Mouse (Mus musculus) brain, embryonic 14.5 days (tissue): ENCODE data around the gene Palm.

Experiments
- CTCF ChIP-seq: fragments of 200-500 bp; IDR thresholded peaks from 2 replicates; pipeline ENCODE4 v1.5.1; 2012; ENCODE audit warnings: inconsistent platforms, mild to moderate bottlenecking, moderate library complexity, borderline replicate concordance; ENCODE audit not compliant: insufficient read depth, insufficient read length; ENCODE audit errors: extremely low read depth
- POLR2A ChIP-seq: fragments of 200-500 bp; IDR thresholded peaks from 2 replicates; pipeline ENCODE4 v1.6.1; 2012; ENCODE audit warnings: mild to moderate bottlenecking, inconsistent platforms, borderline replicate concordance; ENCODE audit not compliant: poor library complexity, insufficient read depth, insufficient read length, severe bottlenecking; ENCODE audit errors: extremely low read depth

DNA sequence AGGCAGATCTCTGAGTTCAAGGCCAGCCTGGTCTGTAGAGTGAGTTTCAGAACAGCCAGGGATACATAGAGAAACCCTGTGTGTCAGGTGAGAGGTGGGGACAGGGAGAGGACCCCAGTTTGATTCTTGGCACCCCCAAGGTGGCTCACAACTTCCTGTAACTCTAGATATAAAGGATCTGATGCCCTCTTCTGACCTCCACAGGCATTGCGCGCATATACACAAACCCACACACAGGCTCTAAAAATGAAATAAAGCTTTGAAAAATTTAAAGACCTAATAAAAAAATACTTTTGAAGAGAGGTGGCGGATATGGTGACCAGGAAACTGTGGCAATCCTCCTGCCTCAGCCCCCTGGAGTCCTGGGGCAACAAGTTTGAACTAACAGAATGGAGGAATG, 2.5 kb downstream of the Palm start:
- no peak for TF ChIP-seq CTCF
- no peak for TF ChIP-seq POLR2A
